Mouse (Mus musculus) cerebellum, adult 11 months (tissue): Measurements from ENCODE around the gene Vamp8.

ENCODE experiments used
- DNase-seq: peaks from one replicate; pipeline ENCODE4 v3.0.0; 2022

The Vamp8 gene

DNA sequence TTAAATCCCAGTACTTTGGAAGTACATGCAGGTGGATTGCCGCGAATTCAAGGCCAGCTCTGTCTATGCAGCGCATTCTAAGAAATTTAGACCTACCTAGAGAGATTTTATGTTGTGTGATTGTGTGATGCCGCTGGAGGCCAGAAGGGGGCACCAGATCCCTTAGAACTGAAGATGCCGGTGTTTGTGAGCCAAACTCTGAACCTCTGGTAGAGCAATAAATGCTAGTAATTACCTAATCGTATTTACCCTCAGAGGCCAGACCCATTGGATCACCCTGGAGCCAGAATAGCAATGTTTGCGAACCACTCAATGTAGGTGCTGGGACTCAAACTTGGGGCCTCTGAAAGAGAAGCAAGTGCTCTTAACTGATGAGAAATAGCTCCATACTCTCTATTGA, 11.4 kb upstream of the Vamp8 start:
- peak; percentile 56 for DNase-seq

- DNase-seq: no peak
These were observed 9.5 kb upstream of the Vamp8 start for GRCm38 (mm10) chr6:72399967-72400366.

GRCm38 (mm10) chr6:72396837-72397251, 6.3 kb upstream of the Vamp8 start:
- no peak for DNase-seq

DNA sequence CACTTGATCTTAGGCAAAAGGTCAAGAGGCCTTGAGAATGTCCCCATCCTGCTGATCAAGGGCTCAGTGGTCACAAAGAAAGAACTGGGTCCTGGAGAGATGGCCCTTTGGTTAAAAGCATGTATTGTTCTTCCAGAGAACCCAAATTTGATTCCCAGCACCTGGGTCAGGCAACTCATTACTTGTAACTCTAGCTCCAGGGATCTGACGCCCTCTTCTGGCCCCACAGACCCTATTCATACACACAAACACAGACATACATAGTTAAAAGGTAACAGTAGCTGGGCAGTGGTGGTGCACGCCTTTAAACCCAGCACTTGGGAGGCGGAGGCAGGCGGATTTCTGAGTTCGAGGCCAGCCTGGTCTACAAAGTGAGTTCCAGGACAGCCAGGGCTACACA, 1.8 kb upstream of the Vamp8 start:
- DNase-seq: no peak

DNA sequence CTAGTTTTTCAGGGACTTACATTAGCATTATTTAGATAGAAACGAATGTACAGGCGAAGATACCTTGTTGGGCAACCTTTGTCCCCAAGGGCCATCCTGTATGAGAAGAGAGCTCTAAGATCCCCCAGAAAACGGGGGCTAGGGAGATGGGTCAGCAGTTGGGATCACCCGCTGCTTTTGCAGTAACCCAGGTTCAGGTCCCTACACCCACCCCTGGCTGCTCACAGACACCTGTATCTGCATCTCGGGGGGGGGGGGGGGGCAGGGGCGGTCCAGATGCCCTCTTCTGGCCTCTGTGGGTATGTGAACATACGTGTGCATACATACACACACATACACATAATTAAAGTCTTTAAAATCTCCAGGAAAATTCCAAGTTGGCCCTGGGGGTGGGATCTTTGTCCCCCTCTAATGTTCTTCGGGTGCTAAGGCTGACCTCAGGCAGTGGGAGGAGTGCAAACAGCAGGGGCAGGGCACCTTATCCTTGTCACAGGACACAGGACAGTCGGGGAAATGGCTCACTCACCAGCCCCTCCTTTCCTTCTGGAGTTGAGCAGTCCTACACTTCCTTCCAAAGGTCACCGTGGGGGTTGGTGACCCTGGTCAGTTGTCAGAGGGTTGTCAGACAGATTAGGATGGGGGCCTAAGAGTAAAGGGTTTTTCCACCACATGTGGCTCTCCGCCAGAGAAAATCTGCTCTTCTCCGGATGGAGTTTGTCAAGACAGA, 455 bp upstream of the Vamp8 start:
- DNase-seq: no peak

- peak; percentile 21 for DNase-seq
These were observed 997 bp downstream of the Vamp8 start for GRCm38 (mm10) chr6:72389471-72389940.

- DNase-seq: no peak
These were observed 1.6 kb downstream of the Vamp8 start for GRCm38 (mm10) chr6:72388791-72389329.

DNA sequence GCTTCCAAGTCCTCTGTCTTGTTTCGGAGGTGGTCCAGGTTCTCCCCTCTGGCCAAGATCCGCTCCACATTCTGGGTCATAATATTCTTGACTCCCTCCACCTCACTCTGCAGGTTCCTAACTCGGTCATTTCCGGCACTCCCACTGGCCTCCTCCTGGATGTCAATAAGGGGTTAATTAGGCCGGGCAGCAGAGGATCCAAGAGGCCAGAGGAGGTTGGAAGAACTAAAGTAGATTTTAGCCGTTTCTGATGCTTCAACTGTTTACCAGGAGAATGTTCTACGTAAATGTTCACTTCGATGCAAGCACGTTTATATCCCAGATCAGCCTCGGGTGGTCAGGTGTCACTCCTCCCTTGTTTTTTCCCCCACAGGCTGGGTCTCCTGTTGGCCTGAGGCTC, 2.2 kb downstream of the Vamp8 start:
- no peak for DNase-seq

GRCm38 (mm10) chr6:72387816-72388215, 2.7 kb downstream of the Vamp8 start:
- no peak for DNase-seq

- DNase-seq: no peak
These were observed 3.9 kb downstream of the Vamp8 start for GRCm38 (mm10) chr6:72386561-72386960.

DNA sequence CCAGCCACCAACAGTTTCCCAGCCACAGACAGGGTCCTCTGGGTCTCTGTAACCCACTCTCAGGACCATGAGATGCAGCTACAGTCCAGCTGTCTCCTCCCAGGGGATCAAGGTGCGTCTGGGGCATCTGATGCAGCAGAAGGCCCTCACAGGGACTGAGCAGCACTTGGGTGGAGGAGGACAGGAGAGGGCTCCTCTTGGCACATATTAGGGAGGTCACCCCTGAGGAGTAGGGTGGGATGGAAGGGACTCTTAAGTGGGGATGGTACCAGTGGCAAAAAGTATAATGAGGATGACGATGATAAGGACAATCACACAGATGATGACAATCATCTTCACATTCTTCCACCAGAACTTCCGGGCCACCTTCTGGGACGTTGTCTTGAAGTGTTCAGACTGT, 5.2 kb downstream of the Vamp8 start:
- no peak for DNase-seq

GRCm38 (mm10) chr6:72383952-72384351, 6.6 kb downstream of the Vamp8 start:
- DNase-seq: no peak

- DNase-seq: no peak
These were observed 7.2 kb downstream of the Vamp8 start for GRCm38 (mm10) chr6:72383142-72383820.

GRCm38 (mm10) chr6:72382494-72382893, 8.0 kb downstream of the Vamp8 start:
- no peak for DNase-seq

- no peak for DNase-seq
These were observed 10.3 kb downstream of the Vamp8 start, which contains the start of gene Vamp5 for GRCm38 (mm10) chr6:72380131-72380770. Vamp5 (minus strand) TSS chr6:72380468.

DNA sequence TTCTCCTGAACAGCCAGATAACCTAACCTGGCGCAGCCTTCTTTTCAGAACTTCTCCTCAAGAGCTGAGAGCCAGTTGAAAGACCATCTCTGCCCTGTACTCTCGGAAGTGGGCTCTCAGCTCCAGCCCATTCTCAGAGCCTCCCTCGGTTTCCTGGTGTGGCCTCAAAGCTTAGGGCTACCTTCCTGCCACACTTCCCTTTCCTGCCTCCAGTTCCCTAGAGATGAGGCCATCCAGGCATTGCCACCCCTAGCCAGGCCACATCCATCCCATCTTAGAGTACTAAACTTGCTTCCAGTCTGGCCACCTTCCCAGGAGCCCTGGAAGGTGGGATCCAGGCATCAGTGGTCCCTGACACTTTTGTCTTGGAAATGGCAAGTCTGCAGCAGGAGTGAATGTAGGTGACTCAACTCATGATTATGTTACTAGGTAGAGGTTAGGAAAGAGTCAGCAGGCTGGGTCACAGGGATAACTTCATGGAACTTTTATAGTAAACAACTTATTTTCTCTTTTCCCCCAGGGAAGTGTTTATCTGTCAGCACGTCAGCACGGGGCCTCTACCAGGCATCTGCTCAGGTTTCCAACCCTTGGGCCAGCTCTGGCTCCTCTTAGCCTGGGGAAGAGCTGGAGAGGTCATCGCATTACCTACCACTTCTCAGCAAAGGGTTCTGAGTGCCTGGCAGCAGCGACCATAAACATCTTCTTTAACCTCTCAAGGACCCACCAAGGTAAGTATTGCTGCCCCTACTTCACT, 10.9 kb downstream of the Vamp8 start:
- DNase-seq: no peak

- DNase-seq: no peak
These were observed 11.8 kb downstream of the Vamp8 start for GRCm38 (mm10) chr6:72378510-72379234.

GRCm38 (mm10) chr6:72374820-72375563, 15.5 kb downstream of the Vamp8 start:
- DNase-seq: no peak

- DNase-seq: no peak
These were observed 16.3 kb downstream of the Vamp8 start for GRCm38 (mm10) chr6:72374206-72374605.

DNA sequence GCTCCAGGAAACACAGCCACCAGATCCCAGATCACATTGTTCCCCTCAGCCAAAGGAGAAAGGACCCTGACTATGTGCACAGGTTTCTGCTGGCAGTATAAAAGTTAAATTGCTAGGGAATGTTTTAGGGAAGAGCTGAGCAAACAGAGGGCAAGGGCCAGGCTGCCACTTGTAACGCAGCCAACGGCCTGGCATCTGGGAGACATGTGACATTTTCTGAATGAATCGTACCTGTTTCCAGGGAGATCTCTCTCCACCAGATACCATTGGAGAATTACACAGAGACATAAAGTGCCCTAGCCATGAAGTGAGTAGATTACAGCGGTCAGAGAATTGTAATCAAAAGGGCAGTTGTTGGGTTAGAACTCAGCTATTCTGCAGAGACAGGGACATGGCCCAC, 17.3 kb downstream of the Vamp8 start:
- DNase-seq: no peak

DNA sequence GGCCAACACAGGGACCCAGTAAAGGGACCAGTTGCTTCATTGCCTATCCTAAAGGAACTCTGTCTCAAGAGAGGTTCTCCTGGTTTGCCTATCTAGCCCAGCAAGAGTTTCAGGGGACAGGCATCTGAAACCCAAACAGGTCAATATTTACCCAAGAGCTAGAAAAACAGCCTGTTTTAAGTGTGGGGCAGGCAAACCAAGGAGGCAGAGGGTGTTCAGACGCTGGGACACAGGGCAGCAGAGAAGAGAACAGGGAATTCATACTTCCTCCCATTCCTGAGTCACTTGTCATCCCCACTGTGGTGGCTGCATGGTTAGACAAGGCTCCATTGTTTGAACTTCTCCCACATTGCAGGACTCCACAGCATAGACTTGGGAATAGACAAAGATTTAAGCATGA, 18.9 kb downstream of the Vamp8 start:
- no peak for DNase-seq
